Mouse (Mus musculus) right cerebral cortex, adult 2 months (tissue): ENCODE results near the gene Hbq1b.

Experiments
- DNase-seq, 2 experiments: peaks; one replicate each; pipeline ENCODE4 v3.0.0; 2021 to 2022; ENCODE audit warnings: low spot score in 2 of 2

Hbq1b gene

GRCm38 (mm10) chr11:32300279-32301267 is 13.8 kb downstream of the Hbq1b start:
- DNase-seq = no peak

- no peak for DNase-seq
Observed at GRCm38 (mm10) chr11:32301506-32301905, 14.7 kb downstream of the Hbq1b start.

GRCm38 (mm10) chr11:32302824-32303419 is 16.2 kb downstream of the Hbq1b start:
- DNase-seq = peak; percentile 53 to 54

- DNase-seq = no peak
Observed at GRCm38 (mm10) chr11:32303455-32303854, 16.7 kb downstream of the Hbq1b start.

GRCm38 (mm10) chr11:32307006-32307405 is 20.2 kb downstream of the Hbq1b start:
- no peak for DNase-seq

GRCm38 (mm10) chr11:32309446-32309845 is 22.7 kb downstream of the Hbq1b start:
- no peak for DNase-seq

- DNase-seq = no peak
Observed at GRCm38 (mm10) chr11:32309928-32310327, 23.2 kb downstream of the Hbq1b start.

GRCm38 (mm10) chr11:32316009-32316408 is 29.2 kb downstream of the Hbq1b start:
- DNase-seq = no peak

GRCm38 (mm10) chr11:32320507-32321195 is 33.9 kb downstream of the Hbq1b start:
- DNase-seq = no peak

- peak; percentile 68 to 71 for DNase-seq
Observed at GRCm38 (mm10) chr11:32321196-32321565, 34.4 kb downstream of the Hbq1b start.

GRCm38 (mm10) chr11:32324609-32325008 is 37.8 kb downstream of the Hbq1b start:
- peak; percentile 90 for DNase-seq

GRCm38 (mm10) chr11:32331075-32331474 is 44.3 kb downstream of the Hbq1b start:
- no peak for DNase-seq

- DNase-seq = no peak
Observed at GRCm38 (mm10) chr11:32331861-32332260, 45.1 kb downstream of the Hbq1b start.

- DNase-seq = no peak
Observed at GRCm38 (mm10) chr11:32333235-32333634, 46.5 kb downstream of the Hbq1b start.

GRCm38 (mm10) chr11:32336435-32336907 is 49.7 kb downstream of the Hbq1b start:
- DNase-seq = no peak
